Mouse (Mus musculus) midbrain, embryonic 16.5 days (tissue): ENCODE results near the gene Gse1. TPM values are rescaled to one million over a fixed set of nuclear protein-coding genes. Genes with fewer than 3 reads are reported as not detected.
A peak's percentile ranks its signal among the peaks of the same experiment; 100 is the strongest.

Experiments used
- ATAC-seq: fragments of 200-750 bp; cut with Nextera tagmentation; 2 replicates; pipeline ENCODE4 v1.8.0; 2017; ENCODE audit warnings: moderate TSS enrichment
- H3K27ac ChIP-seq: fragments of 300-500 bp; sonication (generic); 2 replicates; pipeline ENCODE4 v1.5.1; 2014; ENCODE audit warnings: mild to moderate bottlenecking, low read length, mixed read lengths
- H3K27me3 ChIP-seq: fragments of 300-500 bp; sonication (generic); 2 replicates; pipeline ENCODE4 v1.6.1; 2014; ENCODE audit warnings: low read depth, low read length, mixed read lengths; ENCODE audit not compliant: control insufficient read depth, insufficient read depth
- H3K36me3 ChIP-seq: fragments of 300-500 bp; sonication (generic); 2 replicates; pipeline ENCODE4 v1.6.1; 2014; ENCODE audit warnings: mild to moderate bottlenecking, low read length, moderate library complexity, mixed read lengths; ENCODE audit not compliant: control insufficient read depth, insufficient read depth
- H3K4me1 ChIP-seq: fragments of 300-500 bp; sonication (generic); 2 replicates; pipeline ENCODE4 v1.6.1; 2014; ENCODE audit warnings: mild to moderate bottlenecking, low read length, mixed read lengths; ENCODE audit not compliant: control insufficient read depth, insufficient read depth
- H3K4me2 ChIP-seq: fragments of 300-500 bp; sonication (generic); 2 replicates; pipeline ENCODE4 v1.6.1; 2014; ENCODE audit warnings: mild to moderate bottlenecking, low read length, mixed read lengths
- H3K4me3 ChIP-seq: fragments of 300-500 bp; sonication (generic); 2 replicates; pipeline ENCODE4 v1.5.1; 2014; ENCODE audit warnings: low read depth, mild to moderate bottlenecking, low read length, moderate library complexity, mixed read lengths
- H3K9ac ChIP-seq: fragments of 300-500 bp; sonication (generic); 2 replicates; pipeline ENCODE4 v1.6.1; 2014; ENCODE audit warnings: low read depth, low read length, mixed read lengths
- H3K9me3 ChIP-seq: fragments of 300-500 bp; sonication (generic); replicated peaks from 2 replicates; pipeline ENCODE4 v1.6.1; 2014; ENCODE audit warnings: mild to moderate bottlenecking, low read length, mixed read lengths; ENCODE audit not compliant: control insufficient read depth, poor library complexity, severe bottlenecking
- WGBS: fragments of 180-500 bp; shearing (Covaris S2); extraction: QIAGEN DNeasy Blood & Tissue Kit; methylation state at CpG from one replicate; pipeline ENCODE4 v1.1.7; 2014; 5-methylcytosine and 5-hydroxymethylcytosine counted together
- polyA plus RNA-seq: library from polyadenylated mRNA; unstranded; fragments of >200 nt; fragmentation: Nextera tagmentation; extraction: Ambion mirVana; gene quantifications from 2 replicates; pipeline ENCODE4 v1.2.1, GENCODE M21; 2015

Gse1 gene
- polyA plus RNA-seq, 1 experiment from 2014 or later = 13.3 TPM

DNA sequence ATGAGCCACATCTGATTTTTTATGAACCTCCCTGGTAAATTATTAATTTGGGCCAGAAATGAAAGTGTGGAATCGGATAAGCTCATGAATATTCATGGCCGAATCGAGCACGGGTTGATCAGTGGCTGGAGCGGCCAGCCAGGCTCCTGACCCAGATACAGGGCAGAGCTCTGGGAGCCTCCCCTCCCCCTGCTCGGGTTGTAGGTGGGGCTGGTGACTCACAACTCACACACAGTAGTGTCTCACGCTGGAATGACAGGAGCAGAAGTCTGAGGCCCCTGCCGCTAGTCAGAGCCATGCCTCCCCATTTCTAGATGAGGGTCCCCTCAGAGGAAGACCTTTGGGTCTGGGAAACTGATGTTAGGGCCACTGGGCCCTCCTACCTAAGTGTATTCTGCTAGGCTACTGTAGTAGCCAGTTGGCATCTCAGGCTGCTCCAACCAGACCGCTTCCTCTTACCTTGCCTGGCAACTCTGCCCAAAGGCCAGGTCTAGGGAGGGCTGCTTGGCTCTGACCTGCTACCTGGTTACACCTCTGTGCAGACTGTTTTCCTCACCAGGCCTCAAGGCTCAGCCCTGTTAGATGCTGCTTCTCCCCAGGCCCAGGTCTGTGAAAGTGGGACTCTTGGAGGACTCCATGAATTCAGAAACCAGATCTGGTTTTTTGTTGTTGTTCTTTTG is 270.8 kb downstream of the Gse1 start:
- Histone ChIP-seq H3K4me3 (no peak overlapping the region), H3K4me2 (peak overlapping the region; percentile 44), H3K36me3 (no peaks in the 10 kb centered on the region), H3K9me3 (no peaks in the 10 kb centered on the region), H3K27ac (peak overlapping the region; percentile 65), H3K27me3 (no peaks in the 10 kb centered on the region), H3K9ac (no peak overlapping the region), H3K4me1 (peaks cover 58% of the 10 kb centered on the region)
- WGBS = 14% methylated on average over 9 of the region's 9 CpGs
- no peak for ATAC-seq

DNA sequence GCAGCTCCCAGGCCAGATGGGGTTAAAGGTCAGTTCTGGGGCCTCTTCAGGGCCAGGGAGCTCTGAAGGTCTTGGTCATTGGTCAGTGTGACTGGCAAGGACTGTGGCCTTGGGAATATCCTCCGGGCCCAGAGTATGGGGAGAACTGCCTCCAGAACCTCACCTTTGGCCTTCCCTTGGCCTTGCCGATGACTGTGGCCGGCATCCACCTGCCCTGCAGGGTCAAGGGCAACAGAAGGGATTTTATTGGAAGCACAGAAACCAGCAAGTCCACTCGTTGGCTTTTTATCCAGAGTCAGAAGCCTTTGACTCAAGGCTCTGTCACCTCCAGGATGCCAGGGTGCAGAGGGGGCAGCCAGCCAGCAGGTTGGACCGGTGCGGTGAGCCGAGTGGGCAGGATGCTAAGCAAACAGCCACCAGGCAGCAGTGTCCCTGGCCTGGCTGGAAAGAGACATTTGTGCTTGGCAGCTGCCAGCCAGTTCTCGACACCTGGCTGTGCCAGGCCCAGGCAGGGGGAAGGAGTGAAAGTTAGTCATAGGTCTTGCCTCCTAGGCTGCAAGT is 272.5 kb downstream of the Gse1 start:
- Histone ChIP-seq H3K4me3 (no peak overlapping the region), H3K4me2 (no peak overlapping the region), H3K9ac (no peak overlapping the region), H3K9me3 (no peaks in the 10 kb centered on the region), H3K36me3 (no peaks in the 10 kb centered on the region), H3K4me1 (peaks cover 60% of the 10 kb centered on the region), H3K27me3 (no peaks in the 10 kb centered on the region), H3K27ac (no peak overlapping the region)
- 77% methylated on average over 8 of the region's 8 CpGs for WGBS
- no peak for ATAC-seq

DNA sequence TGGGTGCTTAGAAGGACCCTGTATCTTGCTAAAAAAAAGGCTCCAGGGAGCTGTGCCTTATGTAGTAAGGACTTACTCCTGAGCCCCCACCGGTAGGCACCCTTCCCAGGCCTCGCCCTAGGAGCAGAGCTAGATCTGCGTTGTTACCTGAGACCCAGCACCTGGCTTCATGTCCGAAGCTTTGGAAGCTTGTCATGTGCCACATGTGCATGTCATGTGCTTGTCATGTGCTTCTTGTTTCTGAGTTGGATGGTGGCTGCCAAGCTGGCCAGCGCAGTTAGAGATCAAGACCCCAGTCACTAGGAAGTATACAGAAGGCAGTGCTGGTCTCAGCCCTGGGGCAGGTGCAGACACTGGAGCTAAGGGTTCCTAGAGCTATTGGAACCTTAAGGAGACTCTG is 273.2 kb downstream of the Gse1 start:
- Histone ChIP-seq H3K27ac (no peak overlapping the region), H3K36me3 (no peaks in the 10 kb centered on the region), H3K4me1 (peaks cover 66% of the 10 kb centered on the region), H3K27me3 (no peaks in the 10 kb centered on the region), H3K4me2 (no peak overlapping the region), H3K9ac (no peak overlapping the region), H3K4me3 (no peak overlapping the region), H3K9me3 (no peaks in the 10 kb centered on the region)
- ATAC-seq = no peak
- WGBS = 93% methylated on average over 5 of the region's 5 CpGs

DNA sequence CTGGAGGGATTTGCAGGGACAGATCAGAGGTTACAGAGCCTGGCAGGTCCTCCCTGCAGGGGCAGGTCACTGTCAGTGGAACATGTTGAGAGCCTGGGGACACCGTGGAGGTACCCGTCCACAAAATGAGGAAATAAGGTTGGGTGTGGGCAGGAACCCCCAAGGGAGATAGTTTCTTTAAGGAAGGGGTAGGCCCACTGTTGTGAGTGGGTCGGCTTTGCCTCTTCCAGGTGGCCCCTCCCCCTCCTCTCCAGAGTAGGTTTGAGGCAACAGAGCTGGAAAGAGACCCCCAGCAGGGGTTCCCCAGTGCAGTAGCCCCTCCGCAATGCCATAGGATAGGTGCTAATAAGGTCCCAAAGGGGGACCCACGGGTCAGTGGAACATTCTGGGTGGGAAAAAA is 274.2 kb downstream of the Gse1 start:
- no peaks in the 10 kb centered on the region for H3K27me3 ChIP-seq
- no peaks in the 10 kb centered on the region for H3K36me3 ChIP-seq
- no peak overlapping the region for H3K9ac ChIP-seq
- H3K4me2 ChIP-seq = no peak overlapping the region
- H3K9me3 ChIP-seq = no peaks in the 10 kb centered on the region
- ATAC-seq = no peak
- 57% methylated on average over 5 of the region's 5 CpGs for WGBS
- H3K27ac ChIP-seq = no peak overlapping the region
- no peak overlapping the region for H3K4me3 ChIP-seq
- H3K4me1 ChIP-seq = peaks cover 60% of the 10 kb centered on the region

DNA sequence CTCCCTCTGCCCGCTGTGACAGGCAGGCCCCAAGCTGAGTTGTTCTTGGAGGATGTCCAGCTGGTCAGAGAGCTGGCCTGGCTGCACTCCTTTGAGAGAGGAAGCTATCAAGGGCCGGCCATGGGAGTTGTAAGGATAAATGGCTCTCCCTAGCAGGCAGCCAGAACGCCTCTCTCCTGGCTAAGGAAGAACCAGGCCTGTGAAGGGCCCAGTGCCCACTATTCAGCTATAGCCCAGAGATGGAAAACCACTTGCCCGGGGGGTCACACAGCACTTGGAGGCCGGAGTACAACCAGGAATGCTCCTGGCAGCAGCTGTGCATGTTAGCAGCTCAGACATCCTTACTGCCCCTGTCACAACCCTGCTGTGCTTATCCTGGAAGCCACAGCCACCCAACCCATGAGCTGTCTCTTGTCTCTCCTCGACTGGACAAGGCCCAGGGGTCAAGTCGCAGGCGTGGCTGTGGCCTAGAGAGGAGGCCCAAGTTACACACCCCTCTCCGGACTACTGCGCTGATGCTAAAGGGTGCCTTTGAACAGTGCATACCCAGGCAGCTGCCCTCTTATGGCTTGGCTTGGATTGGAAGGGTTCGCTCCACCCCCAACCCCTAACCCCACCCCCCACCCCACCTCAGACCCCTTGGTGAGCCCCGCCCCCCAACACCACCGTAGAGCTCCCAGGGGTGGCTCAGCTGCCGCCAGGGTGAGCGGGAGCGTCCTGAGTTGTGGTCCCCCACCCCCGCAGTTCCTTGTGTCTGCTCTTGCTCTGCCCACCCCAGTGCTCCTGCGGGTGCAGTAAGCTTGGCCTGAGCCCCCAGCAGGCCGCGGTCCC is 276.2 kb downstream of the Gse1 start:
- Histone ChIP-seq H3K4me1 (peaks cover 61% of the 10 kb centered on the region), H3K4me3 (peak overlapping the region; percentile 18), H3K4me2 (peak overlapping the region; percentile 61), H3K27ac (peak overlapping the region; percentile 86), H3K9me3 (no peaks in the 10 kb centered on the region), H3K27me3 (no peaks in the 10 kb centered on the region), H3K9ac (peak overlapping the region; percentile 61), H3K36me3 (no peaks in the 10 kb centered on the region)
- 7% methylated on average over 19 of the region's 20 CpGs for WGBS
- peak; percentile 22; the same call in 1 of the 2 replicates for ATAC-seq

DNA sequence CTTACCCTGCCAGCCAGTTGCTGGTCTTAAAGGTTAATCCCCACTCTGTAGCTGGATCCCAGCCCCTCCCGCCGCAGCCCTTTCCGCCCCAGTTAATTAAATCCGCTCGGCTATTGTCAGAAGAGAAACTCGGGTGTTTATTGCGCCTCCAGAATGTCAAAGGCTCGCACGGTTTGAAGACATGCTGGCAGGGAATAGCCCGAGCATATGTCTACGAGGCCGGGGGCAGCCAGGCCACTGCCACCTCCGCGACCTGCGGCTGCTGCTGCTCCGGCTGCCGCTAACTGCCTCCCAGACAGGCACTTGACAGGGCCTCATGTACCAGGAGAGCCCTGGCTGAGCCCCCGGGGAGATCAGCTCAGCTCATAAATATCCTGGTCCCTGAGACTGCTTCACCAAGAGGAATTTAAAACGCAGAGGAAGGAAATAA is 276.8 kb downstream of the Gse1 start:
- Histone ChIP-seq H3K27me3 (no peaks in the 10 kb centered on the region), H3K4me2 (peak overlapping the region; percentile 61), H3K27ac (peak overlapping the region; percentile 86), H3K9me3 (no peaks in the 10 kb centered on the region), H3K9ac (peak overlapping the region; percentile 61), H3K36me3 (no peaks in the 10 kb centered on the region), H3K4me3 (peak overlapping the region; percentile 18), H3K4me1 (peaks cover 65% of the 10 kb centered on the region)
- ATAC-seq = peak; percentile 19; the same call in 1 of the 2 replicates
- WGBS = 2% methylated on average over 19 of the region's 19 CpGs

DNA sequence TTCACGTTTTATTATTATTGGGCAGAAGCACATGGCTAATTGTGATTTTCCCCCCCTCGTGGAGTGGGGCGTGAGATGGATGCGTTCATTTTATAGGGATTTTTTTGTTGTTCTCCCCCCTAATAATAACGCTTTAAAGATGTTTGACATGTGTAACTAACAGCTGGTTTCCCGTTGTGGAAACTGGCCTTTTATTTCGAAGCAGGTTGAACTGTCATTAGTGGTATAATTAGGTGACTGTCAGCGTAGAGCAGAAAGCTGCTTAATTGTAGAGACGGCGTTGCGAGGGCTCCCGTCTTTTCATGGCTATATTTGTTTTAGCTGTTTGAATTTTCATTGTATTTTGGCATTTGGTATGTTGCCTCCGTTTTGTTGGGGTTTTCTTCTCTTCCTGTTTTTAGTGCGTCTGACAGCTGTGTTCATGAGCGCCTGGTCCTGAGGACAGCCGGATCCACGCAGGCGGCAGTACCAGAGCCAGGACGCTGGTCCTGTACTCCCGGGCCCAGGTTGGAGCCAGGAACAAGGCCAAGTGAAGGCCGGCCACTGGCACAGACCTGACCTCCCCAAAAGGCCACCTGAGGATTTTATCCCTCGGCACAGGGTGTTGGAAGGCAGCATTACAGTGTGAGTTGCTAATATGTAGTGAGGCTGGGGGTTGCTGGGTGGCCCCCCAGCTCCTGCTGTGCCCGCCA is 277.5 kb downstream of the Gse1 start:
- 12% methylated on average over 23 of the region's 23 CpGs for WGBS
- no peak for ATAC-seq
- Histone ChIP-seq H3K9ac (peak overlapping the region; percentile 61), H3K36me3 (no peaks in the 10 kb centered on the region), H3K4me1 (peaks cover 70% of the 10 kb centered on the region), H3K27me3 (no peaks in the 10 kb centered on the region), H3K4me2 (peak overlapping the region; percentile 61), H3K27ac (peak overlapping the region; percentile 86), H3K4me3 (peak overlapping the region; percentile 18), H3K9me3 (no peaks in the 10 kb centered on the region)

DNA sequence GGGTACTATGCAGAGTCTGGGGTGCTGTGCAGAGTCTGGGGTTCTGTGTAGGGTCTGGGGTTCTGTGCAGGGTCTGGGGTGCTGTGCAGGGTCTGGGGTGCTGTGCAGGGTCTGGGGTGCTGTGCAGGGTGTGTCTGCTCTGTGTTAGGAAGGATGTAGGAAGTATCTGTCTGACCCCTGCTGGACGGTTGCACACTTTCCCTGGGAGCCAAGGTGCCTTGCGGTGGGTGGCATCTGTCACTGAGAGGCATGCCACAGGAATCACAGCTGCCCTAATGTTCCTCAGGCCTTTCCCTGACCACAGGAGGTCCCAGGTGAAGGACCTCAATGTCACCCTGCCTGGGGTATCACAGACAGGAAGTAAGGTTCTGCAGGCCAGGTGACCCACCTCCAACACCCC is 278.3 kb downstream of the Gse1 start:
- 55% methylated on average over 2 of the region's 2 CpGs for WGBS
- no peak overlapping the region; the same call in 1 of the 2 replicates for H3K4me2 ChIP-seq
- no peak overlapping the region for H3K4me3 ChIP-seq
- no peaks in the 10 kb centered on the region for H3K9me3 ChIP-seq
- no peak for ATAC-seq
- H3K4me1 ChIP-seq = peaks cover 75% of the 10 kb centered on the region
- no peaks in the 10 kb centered on the region for H3K27me3 ChIP-seq
- no peak overlapping the region for H3K9ac ChIP-seq
- no peak overlapping the region for H3K27ac ChIP-seq
- H3K36me3 ChIP-seq = no peaks in the 10 kb centered on the region
